Mouse (Mus musculus) stomach, embryonic 16.5 days (tissue): ENCODE data around the gene Ifna11. TPM values are rescaled to one million over a fixed set of nuclear protein-coding genes. Genes with fewer than 3 reads are reported as not detected.

Experiments
- ATAC-seq: fragments of 200-750 bp; cut with Nextera tagmentation; 2 replicates; pipeline ENCODE4 v1.8.0; 2017; ENCODE audit warnings: moderate number of reproducible peaks, moderate TSS enrichment; ENCODE audit not compliant: insufficient read depth, low FRiP score
- H3K27ac ChIP-seq: fragments of 300-500 bp; sonication (generic); 2 replicates; pipeline ENCODE4 v1.5.1; 2014; ENCODE audit warnings: low read length
- H3K27me3 ChIP-seq: fragments of 300-500 bp; sonication (generic); 2 replicates; pipeline ENCODE4 v1.6.1; 2014; ENCODE audit warnings: low read length, control low read depth, mixed read lengths; ENCODE audit not compliant: control insufficient read depth, insufficient read depth
- H3K36me3 ChIP-seq: fragments of 300-500 bp; sonication (generic); 2 replicates; pipeline ENCODE4 v1.6.1; 2014; ENCODE audit warnings: low read length; ENCODE audit not compliant: control insufficient read depth, insufficient read depth
- H3K4me1 ChIP-seq: fragments of 300-500 bp; sonication (generic); 2 replicates; pipeline ENCODE4 v1.6.1; 2014; ENCODE audit warnings: low read length, control low read depth, mixed read lengths; ENCODE audit not compliant: control insufficient read depth, insufficient read depth
- H3K4me2 ChIP-seq: fragments of 300-500 bp; sonication (generic); 2 replicates; pipeline ENCODE4 v1.6.1; 2014; ENCODE audit warnings: low read depth, low read length, mixed read lengths
- H3K4me3 ChIP-seq: fragments of 300-500 bp; sonication (generic); replicated peaks from 2 replicates; pipeline ENCODE4 v1.5.1; 2014; ENCODE audit warnings: mild to moderate bottlenecking, low read length
- H3K9ac ChIP-seq: fragments of 300-500 bp; sonication (generic); 2 replicates; pipeline ENCODE4 v1.6.1; 2014; ENCODE audit warnings: low read length
- H3K9me3 ChIP-seq: fragments of 300-500 bp; sonication (generic); replicated peaks from 2 replicates; pipeline ENCODE4 v1.6.1; 2016; ENCODE audit warnings: low read length, control low read depth; ENCODE audit not compliant: control insufficient read depth
- WGBS: fragments of 180-500 bp; shearing (Covaris S2); extraction: QIAGEN DNeasy Blood & Tissue Kit; methylation state at CpG from one replicate; pipeline ENCODE4 v1.1.7; 2014; 5-methylcytosine and 5-hydroxymethylcytosine counted together
- polyA plus RNA-seq: library from polyadenylated mRNA; unstranded; fragments of >200 nt; fragmentation: Nextera tagmentation; extraction: Ambion mirVana; gene quantifications from 2 replicates; pipeline ENCODE4 v1.2.1, GENCODE M21; 2015

The Ifna11 gene
- polyA plus RNA-seq, 1 experiment from 2014 or later: not detected

- Histone ChIP-seq H3K4me1 (no peaks in the 10 kb centered on the region; the same call in 1 of the 2 replicates), H3K36me3 (no peaks in the 10 kb centered on the region), H3K27me3 (no peaks in the 10 kb centered on the region), H3K4me2 (no peak overlapping the region), H3K9me3 (no peaks in the 10 kb centered on the region), H3K9ac (no peak overlapping the region), H3K27ac (no peak overlapping the region), H3K4me3 (no peak overlapping the region)
- no peak for ATAC-seq
These were observed 39.5 kb downstream of the Ifna11 start for GRCm38 (mm10) chr4:88859214-88859613.

- Histone ChIP-seq H3K9ac (no peak overlapping the region), H3K4me1 (peaks cover under 1% of the 10 kb centered on the region; the same call in 1 of the 2 replicates), H3K9me3 (no peaks in the 10 kb centered on the region), H3K27me3 (0 out of 2 replicates have a peak, but pooled peaks cover 3% of the 10 kb centered on the region), H3K4me3 (no peak overlapping the region), H3K4me2 (no peak overlapping the region), H3K36me3 (no peaks in the 10 kb centered on the region), H3K27ac (no peak overlapping the region)
- 12% methylated on average over 7 of the region's 7 CpGs for WGBS
- ATAC-seq: no peak
These were observed 43.5 kb downstream of the Ifna11 start for GRCm38 (mm10) chr4:88863309-88863708.

- WGBS: 64% methylated on average over 9 of the region's 9 CpGs
- H3K27ac ChIP-seq: no peak overlapping the region
- H3K9ac ChIP-seq: no peak overlapping the region
- no peak for ATAC-seq
- H3K9me3 ChIP-seq: no peaks in the 10 kb centered on the region
- H3K4me3 ChIP-seq: no peak overlapping the region
- no peaks in the 10 kb centered on the region for H3K36me3 ChIP-seq
- peaks cover 3% of the 10 kb centered on the region; the same call in 1 of the 2 replicates for H3K4me1 ChIP-seq
- H3K4me2 ChIP-seq: no peak overlapping the region
- 0 out of 2 replicates have a peak, but pooled peaks cover 3% of the 10 kb centered on the region for H3K27me3 ChIP-seq
These were observed 44.8 kb downstream of the Ifna11 start for GRCm38 (mm10) chr4:88864599-88864998.

- Histone ChIP-seq H3K9me3 (no peaks in the 10 kb centered on the region), H3K4me3 (no peak overlapping the region), H3K4me1 (peaks cover 3% of the 10 kb centered on the region; the same call in 1 of the 2 replicates), H3K27me3 (0 out of 2 replicates have a peak, but pooled peaks cover 3% of the 10 kb centered on the region), H3K27ac (no peak overlapping the region), H3K9ac (no peak overlapping the region), H3K4me2 (no peak overlapping the region), H3K36me3 (no peaks in the 10 kb centered on the region)
- WGBS: 53% methylated on average over 6 of the region's 6 CpGs
- ATAC-seq: no peak
These were observed 45.3 kb downstream of the Ifna11 start for GRCm38 (mm10) chr4:88865011-88865569.

- Histone ChIP-seq H3K9me3 (no peaks in the 10 kb centered on the region), H3K27me3 (0 out of 2 replicates have a peak, but pooled peaks cover 3% of the 10 kb centered on the region), H3K36me3 (no peaks in the 10 kb centered on the region), H3K4me3 (peak overlapping the region; percentile 54), H3K27ac (no peak overlapping the region), H3K4me1 (peaks cover 3% of the 10 kb centered on the region; the same call in 1 of the 2 replicates), H3K9ac (peak overlapping the region; percentile 60; the same call in 1 of the 2 replicates), H3K4me2 (peak overlapping the region; percentile 73)
- WGBS: 3% methylated on average over 8 of the region's 8 CpGs
- no peak; the same call in 1 of the 2 replicates for ATAC-seq
These were observed 47.7 kb downstream of the Ifna11 start for GRCm38 (mm10) chr4:88867366-88867925.

GRCm38 (mm10) chr4:88867926-88868911, 48.5 kb downstream of the Ifna11 start:
- H3K27me3 ChIP-seq: 0 out of 2 replicates have a peak, but pooled peaks cover 3% of the 10 kb centered on the region
- no peaks in the 10 kb centered on the region for H3K36me3 ChIP-seq
- peak overlapping the region; percentile 73 for H3K4me2 ChIP-seq
- H3K27ac ChIP-seq: no peak overlapping the region
- ATAC-seq: peak; percentile 54; the same call in 1 of the 2 replicates
- 6% methylated on average over 30 of the region's 31 CpGs for WGBS
- peak overlapping the region; percentile 54 for H3K4me3 ChIP-seq
- H3K4me1 ChIP-seq: peaks cover 3% of the 10 kb centered on the region; the same call in 1 of the 2 replicates
- H3K9ac ChIP-seq: peak overlapping the region; percentile 60
- H3K9me3 ChIP-seq: no peaks in the 10 kb centered on the region

Other genes starting within 250 kb of the Ifna11 start
- gene Ifna14, start 248.2 kb upstream of the Ifna11 start, polyA plus RNA-seq: not detected in 2 replicates
- not detected in 2 replicates for gene Ifna9, start 227.6 kb upstream of the Ifna11 start, polyA plus RNA-seq
- gene Ifna12, start 216.6 kb upstream of the Ifna11 start, polyA plus RNA-seq: not detected in 2 replicates
- gene C87499, start 185.5 kb upstream of the Ifna11 start, polyA plus RNA-seq: not detected in 2 replicates
- not detected in 2 replicates for gene Ifna13, start 175.5 kb upstream of the Ifna11 start, polyA plus RNA-seq
- gene Ifna16, start 143.0 kb upstream of the Ifna11 start, polyA plus RNA-seq: not detected in 2 replicates
- not detected in 2 replicates for gene Ifna2, start 136.0 kb upstream of the Ifna11 start, polyA plus RNA-seq
- not detected in 2 replicates for gene Ifnab, start 128.6 kb upstream of the Ifna11 start, polyA plus RNA-seq
- gene Gm26566, start 98.2 kb upstream of the Ifna11 start, polyA plus RNA-seq: 0.36 and 0.51 TPM in 2 replicates
- gene Klhl9, start 97.5 kb upstream of the Ifna11 start, polyA plus RNA-seq: 83.6 and 87.9 TPM in 2 replicates
- not detected in 2 replicates for gene Gm13271, start 65.1 kb upstream of the Ifna11 start, polyA plus RNA-seq
- gene Gm13283, start 59.8 kb upstream of the Ifna11 start, polyA plus RNA-seq: 0.19 and 0.26 TPM in 2 replicates
- 0.59 and 0.89 TPM in 2 replicates for gene Gm13290, start 46.1 kb upstream of the Ifna11 start, polyA plus RNA-seq
- gene Gm13289, start 43.0 kb upstream of the Ifna11 start, polyA plus RNA-seq: not detected in 2 replicates
- 0.28 TPM in 1 of 2 replicates, not detected in the other for gene Gm13272, start 40.1 kb upstream of the Ifna11 start, polyA plus RNA-seq
- gene Ifnz, start 37.8 kb upstream of the Ifna11 start, polyA plus RNA-seq: 0.48 TPM in 1 of 2 replicates, not detected in the other
- gene Gm13276, start 34.2 kb upstream of the Ifna11 start, polyA plus RNA-seq: not detected in 2 replicates
- not detected in 2 replicates for gene Gm13277, start 31.3 kb upstream of the Ifna11 start, polyA plus RNA-seq
- gene Gm13278, start 28.4 kb upstream of the Ifna11 start, polyA plus RNA-seq: not detected in 2 replicates
- gene Gm13275, start 25.5 kb upstream of the Ifna11 start, polyA plus RNA-seq: not detected in 2 replicates
- not detected in 2 replicates for gene Gm13279, start 22.6 kb upstream of the Ifna11 start, polyA plus RNA-seq
- 0.70 and 1.1 TPM in 2 replicates for gene Gm13285, start 20.3 kb upstream of the Ifna11 start, polyA plus RNA-seq
- gene Gm13287, start 16.7 kb upstream of the Ifna11 start, polyA plus RNA-seq: not detected in 2 replicates
- gene Gm13288, start 14.4 kb upstream of the Ifna11 start, polyA plus RNA-seq: 0.06 and 0.15 TPM in 2 replicates
- not detected in 2 replicates for gene Ifna7, start 3.7 kb upstream of the Ifna11 start, polyA plus RNA-seq
- gene Ifna6, start 7.5 kb downstream of the Ifna11 start, polyA plus RNA-seq: not detected in 2 replicates
- gene Ifna5, start 15.6 kb downstream of the Ifna11 start, polyA plus RNA-seq: not detected in 2 replicates
- not detected in 2 replicates for gene Ifna4, start 21.9 kb downstream of the Ifna11 start, polyA plus RNA-seq
- gene Ifna1, start 30.1 kb downstream of the Ifna11 start, polyA plus RNA-seq: not detected in 2 replicates
- not detected in 2 replicates for gene Ifne, start 60.2 kb downstream of the Ifna11 start, polyA plus RNA-seq